Mouse (Mus musculus): Measurements from ENCODE around the gene Tgfb1i1. TPM values are rescaled to one million over a fixed set of nuclear protein-coding genes. Genes with fewer than 3 reads are reported as not detected.

Tgfb1i1 gene
- total and polyA plus RNA-seq, 2 experiments = 0.65 to 2.0 TPM

- Histone ChIP-seq H3K27ac (replicated peaks; ENCODE audit: insufficient read depth, low read depth, low read length) (peak overlapping the region; percentile 61), H3K9ac (ENCODE audit: low read depth, low read length) (no peak overlapping the region), H3K4me1 (ENCODE audit: control insufficient read depth, insufficient read depth, low read length) (peaks cover 19% of the 10 kb centered on the region), H3K79me2 (ENCODE audit: control insufficient read depth, insufficient read depth, low read length) (no peaks in the 10 kb centered on the region), H3K4me3 (ENCODE audit: insufficient read depth, low read depth, low read length) (no peak overlapping the region), H3K27me3 (ENCODE audit: control insufficient read depth, insufficient read depth, low read length) (no peaks in the 10 kb centered on the region), H3K36me3 (ENCODE audit: control insufficient read depth, insufficient read depth, low read length) (no peaks in the 10 kb centered on the region)
- DNase-seq (ENCODE audit: extremely low read depth, low read depth, low spot score) = peak; percentile 95
- 7% methylated on average over 1 of the region's 1 CpGs for WGBS
- no peak for TF ChIP-seq POLR2A (IDR thresholded peaks at IDR 0.05; ENCODE audit: extremely low read depth, insufficient read depth, low read length)
- no peak for TF ChIP-seq CTCF (IDR thresholded peaks at IDR 0.05; ENCODE audit: low read depth, low read length)
Observed at GRCm38 (mm10) chr7:128235481-128235880, 11.1 kb upstream of the Tgfb1i1 start.

- H3K4me3 ChIP-seq (ENCODE audit: insufficient read depth, low read depth, low read length) = no peak overlapping the region; the same call in 1 of the 2 replicates
- 98% methylated on average over 13 of the region's 13 CpGs for WGBS
- TF ChIP-seq POLR2A (IDR thresholded peaks at IDR 0.05; ENCODE audit: extremely low read depth, insufficient read depth, low read length) (no peak), CTCF (IDR thresholded peaks at IDR 0.05; ENCODE audit: low read depth, low read length) (no peak)
- peaks cover 19% of the 10 kb centered on the region for H3K4me1 ChIP-seq (ENCODE audit: control insufficient read depth, insufficient read depth, low read length)
- no peaks in the 10 kb centered on the region for H3K36me3 ChIP-seq (ENCODE audit: control insufficient read depth, insufficient read depth, low read length)
- no peak for DNase-seq (ENCODE audit: extremely low read depth, low read depth, low spot score)
- peak overlapping the region; percentile 88 for H3K27ac ChIP-seq (replicated peaks; ENCODE audit: insufficient read depth, low read depth, low read length)
- H3K27me3 ChIP-seq (ENCODE audit: control insufficient read depth, insufficient read depth, low read length) = no peaks in the 10 kb centered on the region
- no peaks in the 10 kb centered on the region for H3K79me2 ChIP-seq (ENCODE audit: control insufficient read depth, insufficient read depth, low read length)
- no peak overlapping the region for H3K9ac ChIP-seq (ENCODE audit: low read depth, low read length)
Observed at GRCm38 (mm10) chr7:128236426-128236825, 10.2 kb upstream of the Tgfb1i1 start.

GRCm38 (mm10) chr7:128236856-128237592, 9.6 kb upstream of the Tgfb1i1 start, which contains the start of gene Armc5:
Gene Armc5 (plus strand): TSS chr7:128237342.
- peak within 1 kb of the TSS; percentile 90 for H3K9ac ChIP-seq (ENCODE audit: low read depth, low read length)
- no peaks in the 10 kb centered on the region for H3K27me3 ChIP-seq (ENCODE audit: control insufficient read depth, insufficient read depth, low read length)
- peak within 1 kb of the TSS; percentile 88 for H3K27ac ChIP-seq (replicated peaks; ENCODE audit: insufficient read depth, low read depth, low read length)
- H3K4me1 ChIP-seq (ENCODE audit: control insufficient read depth, insufficient read depth, low read length) = peaks cover 19% of the 10 kb centered on the region
- peak within 1 kb of the TSS; percentile 70 for H3K4me3 ChIP-seq (ENCODE audit: insufficient read depth, low read depth, low read length)
- WGBS = 22% methylated on average over 37 of the region's 37 CpGs
- no peak for TF ChIP-seq POLR2A (IDR thresholded peaks at IDR 0.05; ENCODE audit: extremely low read depth, insufficient read depth, low read length)
- peak; percentile 78 for TF ChIP-seq CTCF (IDR thresholded peaks at IDR 0.05; ENCODE audit: low read depth, low read length)
- H3K79me2 ChIP-seq (ENCODE audit: control insufficient read depth, insufficient read depth, low read length) = no peaks in the 10 kb centered on the region
- no peaks in the 10 kb centered on the region for H3K36me3 ChIP-seq (ENCODE audit: control insufficient read depth, insufficient read depth, low read length)
- peak; percentile 74 for DNase-seq (ENCODE audit: extremely low read depth, low read depth, low spot score)

GRCm38 (mm10) chr7:128237593-128237926, 9.1 kb upstream of the Tgfb1i1 start:
- TF ChIP-seq CTCF (IDR thresholded peaks at IDR 0.05; ENCODE audit: low read depth, low read length) = no peak
- no peak for TF ChIP-seq POLR2A (IDR thresholded peaks at IDR 0.05; ENCODE audit: extremely low read depth, insufficient read depth, low read length)
- under 1% methylated on average over 25 of the region's 25 CpGs for WGBS
- no peaks in the 10 kb centered on the region for H3K79me2 ChIP-seq (ENCODE audit: control insufficient read depth, insufficient read depth, low read length)
- peak overlapping the region; percentile 77 for H3K9ac ChIP-seq (ENCODE audit: low read depth, low read length)
- H3K27ac ChIP-seq (replicated peaks; ENCODE audit: insufficient read depth, low read depth, low read length) = peak overlapping the region; percentile 88
- no peak for DNase-seq (ENCODE audit: extremely low read depth, low read depth, low spot score)
- no peaks in the 10 kb centered on the region for H3K36me3 ChIP-seq (ENCODE audit: control insufficient read depth, insufficient read depth, low read length)
- H3K4me3 ChIP-seq (ENCODE audit: insufficient read depth, low read depth, low read length) = peak overlapping the region; percentile 70
- peaks cover 19% of the 10 kb centered on the region for H3K4me1 ChIP-seq (ENCODE audit: control insufficient read depth, insufficient read depth, low read length)
- H3K27me3 ChIP-seq (ENCODE audit: control insufficient read depth, insufficient read depth, low read length) = no peaks in the 10 kb centered on the region

- peak; percentile 92 for DNase-seq (ENCODE audit: extremely low read depth, low read depth, low spot score)
- H3K9ac ChIP-seq (ENCODE audit: low read depth, low read length) = peak within 1 kb of the TSS; percentile 90
Observed at GRCm38 (mm10) chr7:128237927-128238778, 8.5 kb upstream of the Tgfb1i1 start, which contains the start of gene 9130023H24Rik. Gene 9130023H24Rik (minus strand): TSS chr7:128238031.

More at GRCm38 (mm10) chr7:128237927-128238778, 8.5 kb upstream of the Tgfb1i1 start, which contains the start of gene 9130023H24Rik:
- no peaks in the 10 kb centered on the region for H3K36me3 ChIP-seq (ENCODE audit: control insufficient read depth, insufficient read depth, low read length)
- H3K4me1 ChIP-seq (ENCODE audit: control insufficient read depth, insufficient read depth, low read length) = peaks cover 19% of the 10 kb centered on the region
- H3K4me3 ChIP-seq (ENCODE audit: insufficient read depth, low read depth, low read length) = peak within 1 kb of the TSS; percentile 70
- H3K27me3 ChIP-seq (ENCODE audit: control insufficient read depth, insufficient read depth, low read length) = no peaks in the 10 kb centered on the region
- WGBS = under 1% methylated on average over 72 of the region's 72 CpGs
- H3K27ac ChIP-seq (replicated peaks; ENCODE audit: insufficient read depth, low read depth, low read length) = peak within 1 kb of the TSS; percentile 88
- TF ChIP-seq CTCF (IDR thresholded peaks at IDR 0.05; ENCODE audit: low read depth, low read length) (no peak), POLR2A (IDR thresholded peaks at IDR 0.05; ENCODE audit: extremely low read depth, insufficient read depth, low read length) (peak; percentile 32; the same call in 1 of the 2 replicates)
- no peaks in the 10 kb centered on the region for H3K79me2 ChIP-seq (ENCODE audit: control insufficient read depth, insufficient read depth, low read length)

Data from liver, adult 2 months (tissue).